Mouse (Mus musculus): Measurements from ENCODE around the gene Sfxn3. TPM values are rescaled to one million over a fixed set of nuclear protein-coding genes. Genes with fewer than 3 reads are reported as not detected.

The Sfxn3 gene
- polyA plus RNA-seq, 1 experiment from 2014 or later = 32.1 TPM

DNA sequence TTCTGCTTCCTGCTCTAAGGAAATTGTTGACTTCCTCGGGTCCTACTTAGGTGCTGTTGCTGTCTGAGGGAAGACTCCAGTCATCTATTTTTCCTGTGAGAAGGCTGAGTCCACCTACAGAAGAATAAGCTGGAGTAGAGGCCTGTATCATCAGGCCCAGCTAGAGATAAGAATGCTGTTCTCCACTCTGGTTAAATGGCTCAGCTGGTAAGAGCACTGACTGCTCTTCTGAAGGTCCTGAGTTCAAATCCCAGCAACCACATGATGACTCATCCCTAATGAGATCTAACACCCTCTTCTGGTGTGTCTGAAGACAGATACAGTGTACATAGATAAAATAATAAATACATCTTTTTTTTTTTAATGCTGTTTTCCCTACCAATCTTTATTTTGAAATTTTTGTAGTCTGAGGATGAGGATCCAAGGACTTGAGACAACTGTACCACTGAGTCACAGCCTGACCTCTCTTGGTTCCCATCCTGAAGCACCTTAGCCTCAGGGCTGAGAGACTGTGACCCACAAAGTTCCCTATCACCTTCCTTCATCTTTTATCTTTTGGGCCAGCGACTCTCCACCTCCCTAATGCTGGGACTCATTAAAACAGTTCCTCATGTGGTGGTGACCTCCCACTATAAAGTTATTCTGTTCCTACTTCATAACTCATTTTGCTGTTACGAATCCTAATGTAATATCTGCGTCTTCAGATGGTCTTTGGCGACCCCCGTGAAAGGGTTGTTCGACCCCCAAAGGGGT, 20.6 kb downstream of the Sfxn3 start:
- no peak overlapping the region for H3K4me3 ChIP-seq
- no peak overlapping the region for H3K27ac ChIP-seq (replicated peaks)
- peaks cover 72% of the 10 kb centered on the region for H3K27me3 ChIP-seq
- peaks cover 12% of the 10 kb centered on the region; the same call in 1 of the 2 replicates for H3K4me1 ChIP-seq
- H3K36me3 ChIP-seq = no peaks in the 10 kb centered on the region
- H3K9ac ChIP-seq (replicated peaks) = no peak overlapping the region
- H3K9me3 ChIP-seq = no peaks in the 10 kb centered on the region
- ATAC-seq (ENCODE audit: low FRiP score, low read depth) = no peak
- 79% methylated on average over 7 of the region's 7 CpGs for WGBS
- H3K4me2 ChIP-seq (replicated peaks) = no peak overlapping the region

DNA sequence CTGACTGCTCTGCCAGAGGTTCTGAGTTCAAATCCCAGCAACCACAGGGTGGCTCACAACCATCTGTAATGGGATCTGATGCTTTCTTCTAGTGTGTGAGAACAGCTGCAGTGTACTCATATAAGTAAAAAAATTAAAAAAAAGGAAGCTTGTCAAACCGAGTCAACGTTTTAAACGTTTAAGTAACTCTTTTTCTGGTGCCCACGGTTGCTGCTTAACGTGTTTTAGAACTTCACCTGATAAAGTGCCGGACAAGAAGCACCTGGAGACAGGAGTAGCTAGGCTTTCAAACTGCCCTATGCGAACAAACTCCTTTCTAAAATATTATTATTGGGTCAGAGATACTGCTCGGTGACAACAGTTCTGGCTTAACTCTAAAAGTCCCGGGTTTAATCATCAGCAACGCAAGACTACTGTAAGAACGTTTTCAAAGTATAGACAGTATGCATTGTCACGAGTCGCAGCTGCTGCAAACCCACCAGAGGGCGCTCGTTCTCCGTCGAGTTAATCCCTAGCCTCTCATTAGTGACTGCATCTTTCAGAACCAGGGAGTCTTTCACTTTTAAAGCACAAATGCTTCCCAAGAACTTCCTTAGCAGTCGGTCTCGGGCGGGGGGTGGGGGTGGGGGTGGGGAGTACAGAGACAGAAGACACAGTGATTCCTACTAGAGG, 26.7 kb downstream of the Sfxn3 start:
- 8% methylated on average over 20 of the region's 20 CpGs for WGBS
- H3K9ac ChIP-seq (replicated peaks) = peak overlapping the region; percentile 63
- H3K4me2 ChIP-seq (replicated peaks) = peak overlapping the region; percentile 87
- peak overlapping the region; percentile 69 for H3K4me3 ChIP-seq
- H3K36me3 ChIP-seq = no peaks in the 10 kb centered on the region
- peak; percentile 39; the same call in 1 of the 2 replicates for ATAC-seq (ENCODE audit: low FRiP score, low read depth)
- H3K27me3 ChIP-seq = peaks cover 66% of the 10 kb centered on the region
- peaks cover 23% of the 10 kb centered on the region for H3K4me1 ChIP-seq
- H3K9me3 ChIP-seq = no peaks in the 10 kb centered on the region
- H3K27ac ChIP-seq (replicated peaks) = peak overlapping the region; percentile 86; the same call in 1 of the 2 replicates

DNA sequence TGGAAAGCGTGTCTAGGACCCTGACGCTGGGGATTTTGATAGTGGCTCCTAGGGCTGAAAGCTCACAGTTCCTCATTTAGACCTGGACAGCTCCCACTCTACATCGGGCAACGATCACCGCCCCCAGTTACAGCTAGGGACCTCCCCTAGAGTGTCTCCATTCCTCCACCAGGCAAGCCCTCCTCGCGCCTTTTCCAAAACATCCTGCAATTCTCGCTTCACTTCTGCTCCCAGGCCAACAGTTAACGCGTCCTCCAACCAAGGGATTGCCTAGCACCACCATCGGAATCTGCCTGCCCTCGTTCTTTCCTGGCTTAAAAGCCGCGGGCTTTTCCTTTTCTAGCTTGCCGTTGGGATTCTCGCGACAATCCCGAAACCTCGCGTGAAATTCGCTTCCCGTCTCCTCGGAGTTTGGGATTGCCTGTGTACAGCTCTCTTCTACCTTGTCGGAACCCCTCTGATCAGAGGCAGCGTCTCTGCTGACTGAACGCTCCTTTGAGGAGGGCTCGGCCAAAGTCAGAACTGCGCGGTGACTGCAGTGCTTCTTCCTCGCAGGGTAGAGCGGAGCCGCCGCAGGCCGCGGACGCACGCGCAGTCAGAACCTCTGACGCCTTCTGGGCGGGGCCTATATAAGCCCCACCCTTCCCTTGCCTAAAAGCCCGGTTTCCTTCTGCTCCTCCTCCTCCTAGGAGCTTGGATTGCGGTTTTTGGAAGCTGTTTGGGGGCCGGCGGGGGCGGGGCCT, 27.4 kb downstream of the Sfxn3 start, which contains the start of gene Kazald1:
TSS of gene Kazald1 (plus strand) at position 662 of the 743 bp plus-strand sequence.
- peak; percentile 76 for ATAC-seq (ENCODE audit: low FRiP score, low read depth)
- peak within 1 kb of the TSS; percentile 87 for H3K4me2 ChIP-seq (replicated peaks)
- H3K36me3 ChIP-seq = no peaks in the 10 kb centered on the region
- H3K9ac ChIP-seq (replicated peaks) = peak within 1 kb of the TSS; percentile 63
- H3K27me3 ChIP-seq = peaks cover 70% of the 10 kb centered on the region
- peak within 1 kb of the TSS; percentile 86 for H3K27ac ChIP-seq (replicated peaks)
- WGBS = under 1% methylated on average over 45 of the region's 45 CpGs
- peaks cover 29% of the 10 kb centered on the region for H3K4me1 ChIP-seq
- H3K4me3 ChIP-seq = peak within 1 kb of the TSS; percentile 69
- no peaks in the 10 kb centered on the region for H3K9me3 ChIP-seq

GRCm38 (mm10) chr19:45075323-45076035, 28.2 kb downstream of the Sfxn3 start:
- peaks cover 76% of the 10 kb centered on the region for H3K27me3 ChIP-seq
- peak overlapping the region; percentile 63 for H3K9ac ChIP-seq (replicated peaks)
- WGBS = under 1% methylated on average over 32 of the region's 32 CpGs
- H3K4me3 ChIP-seq = peak overlapping the region; percentile 69
- H3K36me3 ChIP-seq = no peaks in the 10 kb centered on the region
- H3K4me1 ChIP-seq = peaks cover 36% of the 10 kb centered on the region
- H3K27ac ChIP-seq (replicated peaks) = 0 out of 2 replicates have a peak overlapping the region, but pooled peaks have one; percentile 86
- peak overlapping the region; percentile 87 for H3K4me2 ChIP-seq (replicated peaks)
- no peaks in the 10 kb centered on the region for H3K9me3 ChIP-seq
- peak; percentile 55 for ATAC-seq (ENCODE audit: low FRiP score, low read depth)

GRCm38 (mm10) chr19:45076036-45076575, 28.8 kb downstream of the Sfxn3 start:
- Histone ChIP-seq H3K9me3 (no peaks in the 10 kb centered on the region), H3K9ac (replicated peaks) (no peak overlapping the region), H3K27me3 (peaks cover 76% of the 10 kb centered on the region), H3K27ac (replicated peaks) (no peak overlapping the region), H3K36me3 (no peaks in the 10 kb centered on the region), H3K4me2 (replicated peaks) (peak overlapping the region; percentile 87), H3K4me3 (peak overlapping the region; percentile 69), H3K4me1 (peaks cover 43% of the 10 kb centered on the region)
- 8% methylated on average over 17 of the region's 17 CpGs for WGBS
- ATAC-seq (ENCODE audit: low FRiP score, low read depth) = no peak

DNA sequence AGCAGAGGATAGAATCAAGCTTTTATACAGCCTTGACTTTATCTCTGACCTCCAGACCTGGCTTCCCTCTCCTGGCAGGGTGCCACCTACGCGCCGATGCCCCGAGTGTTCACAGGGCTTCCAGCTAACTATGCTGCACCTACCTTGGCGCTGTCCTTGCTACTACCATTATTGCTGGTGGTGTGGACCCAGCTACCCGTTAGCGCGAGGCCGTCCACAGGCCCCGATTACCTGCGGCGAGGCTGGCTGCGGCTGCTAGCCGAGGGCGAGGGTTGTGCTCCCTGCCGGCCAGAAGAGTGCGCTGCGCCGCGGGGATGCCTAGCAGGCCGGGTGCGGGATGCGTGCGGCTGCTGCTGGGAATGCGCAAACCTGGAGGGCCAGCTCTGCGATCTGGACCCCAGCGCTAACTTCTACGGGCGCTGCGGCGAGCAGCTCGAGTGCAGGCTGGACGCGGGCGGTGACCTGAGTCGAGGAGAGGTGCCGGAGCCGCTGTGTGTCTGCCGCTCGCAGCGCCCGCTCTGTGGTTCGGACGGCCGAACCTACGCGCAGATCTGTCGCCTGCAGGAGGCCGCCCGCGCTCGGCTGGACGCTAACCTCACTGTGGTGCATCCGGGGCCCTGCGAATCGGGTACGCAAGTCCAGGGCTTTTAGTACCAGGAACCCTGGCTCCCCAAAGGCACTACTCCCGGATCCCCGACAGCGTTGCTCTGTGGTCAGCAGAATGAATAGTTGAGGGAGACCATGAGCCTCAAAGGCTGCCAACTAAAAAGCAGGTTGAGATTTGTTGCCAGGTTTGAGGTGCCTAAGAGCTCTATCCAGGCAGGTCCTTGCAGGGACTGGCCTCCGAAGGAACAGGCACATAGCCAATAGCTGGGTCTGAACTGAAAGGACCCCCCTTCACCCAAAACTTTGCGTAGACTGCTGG, 29.5 kb downstream of the Sfxn3 start:
- no peak overlapping the region; the same call in 1 of the 2 replicates for H3K9ac ChIP-seq (replicated peaks)
- no peak overlapping the region for H3K27ac ChIP-seq (replicated peaks)
- no peaks in the 10 kb centered on the region for H3K9me3 ChIP-seq
- H3K4me3 ChIP-seq = peak overlapping the region; percentile 69
- no peak for ATAC-seq (ENCODE audit: low FRiP score, low read depth)
- WGBS = under 1% methylated on average over 62 of the region's 62 CpGs
- peaks cover 78% of the 10 kb centered on the region for H3K27me3 ChIP-seq
- peaks cover 43% of the 10 kb centered on the region for H3K4me1 ChIP-seq
- peak overlapping the region; percentile 52 for H3K4me2 ChIP-seq (replicated peaks)
- no peaks in the 10 kb centered on the region for H3K36me3 ChIP-seq

GRCm38 (mm10) chr19:45077742-45078645, 30.7 kb downstream of the Sfxn3 start:
- no peak overlapping the region for H3K4me3 ChIP-seq
- H3K27me3 ChIP-seq = peaks cover 86% of the 10 kb centered on the region
- no peaks in the 10 kb centered on the region for H3K9me3 ChIP-seq
- WGBS = 5% methylated on average over 20 of the region's 20 CpGs
- H3K27ac ChIP-seq (replicated peaks) = no peak overlapping the region
- H3K4me2 ChIP-seq (replicated peaks) = no peak overlapping the region
- H3K36me3 ChIP-seq = no peaks in the 10 kb centered on the region
- no peak for ATAC-seq (ENCODE audit: low FRiP score, low read depth)
- peaks cover 43% of the 10 kb centered on the region for H3K4me1 ChIP-seq
- H3K9ac ChIP-seq (replicated peaks) = no peak overlapping the region

DNA sequence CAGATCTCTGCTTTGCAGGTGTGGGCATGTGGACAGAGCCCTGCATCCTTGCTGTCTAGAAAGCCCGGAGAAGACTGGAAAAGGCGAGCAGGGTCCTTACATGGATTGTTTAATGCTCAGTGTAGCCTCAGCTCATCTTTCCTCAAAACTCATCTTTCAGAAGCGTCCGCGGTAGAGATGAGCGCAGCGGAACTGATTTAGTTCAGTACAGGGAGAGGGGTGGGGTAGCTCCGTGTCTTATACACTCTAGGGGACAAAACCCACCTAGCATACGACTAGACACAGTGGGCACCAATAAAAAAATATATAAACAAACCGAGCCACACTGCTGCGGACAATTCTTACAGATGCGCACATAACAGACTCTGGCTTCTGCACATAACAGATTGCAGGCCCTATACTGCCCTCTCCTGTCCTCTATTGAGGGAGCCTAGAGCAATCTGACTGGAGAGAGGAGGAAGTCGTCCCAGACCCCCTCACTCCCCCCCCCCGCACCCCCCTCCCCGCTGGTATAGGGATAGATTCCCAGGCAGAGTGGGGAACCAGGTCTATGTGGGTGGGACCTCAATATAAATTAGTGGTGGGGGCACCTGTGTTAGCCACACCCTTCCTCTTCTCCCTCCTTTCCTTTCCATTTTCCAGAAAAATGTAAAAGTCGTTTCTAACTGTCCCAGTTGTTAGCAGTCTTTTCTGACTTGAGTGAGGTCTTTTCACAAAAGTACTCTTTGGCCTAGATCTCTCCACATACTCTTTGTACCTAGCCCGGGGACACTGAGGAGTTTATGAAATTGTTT, 31.9 kb downstream of the Sfxn3 start:
- Histone ChIP-seq H3K9me3 (no peaks in the 10 kb centered on the region), H3K27me3 (peaks cover 90% of the 10 kb centered on the region), H3K4me3 (no peak overlapping the region), H3K36me3 (no peaks in the 10 kb centered on the region), H3K27ac (replicated peaks) (no peak overlapping the region), H3K9ac (replicated peaks) (no peak overlapping the region), H3K4me2 (replicated peaks) (peak overlapping the region; percentile 50), H3K4me1 (peaks cover 40% of the 10 kb centered on the region)
- 4% methylated on average over 17 of the region's 17 CpGs for WGBS
- ATAC-seq (ENCODE audit: low FRiP score, low read depth) = peak; percentile 5; the same call in 1 of the 2 replicates

DNA sequence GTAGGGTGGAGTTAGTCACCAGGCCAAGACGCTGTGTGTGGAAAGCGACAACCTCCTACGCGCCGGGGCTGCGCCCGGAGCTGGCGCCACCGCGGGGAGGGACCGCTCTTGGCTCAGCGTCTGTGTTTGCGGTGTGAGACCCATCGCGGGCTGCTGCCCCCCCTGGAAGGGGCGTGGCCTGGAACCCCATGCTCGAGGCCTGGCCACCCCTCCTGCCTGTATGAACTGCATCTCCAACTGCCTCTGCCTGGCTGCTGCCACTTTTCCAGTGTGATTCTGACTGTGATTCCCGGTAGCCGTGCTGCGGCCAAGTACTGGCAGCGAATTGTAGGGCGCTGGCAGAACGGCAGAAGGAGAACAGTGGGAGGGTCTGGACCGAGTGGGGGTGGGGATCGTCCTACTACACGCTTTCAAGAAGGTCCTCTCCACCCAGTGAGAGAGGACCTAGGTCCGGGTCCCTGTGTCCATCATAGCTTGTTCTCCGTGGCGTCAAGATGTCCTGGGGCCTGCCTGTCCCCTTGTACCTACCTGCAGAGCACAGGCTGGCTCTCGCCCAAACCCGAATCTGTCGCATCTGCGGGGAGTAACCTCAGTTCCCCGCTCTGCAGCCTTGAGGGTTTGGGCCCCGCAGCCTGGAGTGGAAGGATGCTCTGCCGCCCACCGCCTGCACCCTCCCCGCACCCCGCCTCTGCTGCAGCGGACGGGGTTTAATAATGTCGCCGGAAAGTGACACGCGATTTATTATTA, 32.6 kb downstream of the Sfxn3 start:
- Histone ChIP-seq H3K27me3 (peaks cover 94% of the 10 kb centered on the region), H3K36me3 (no peaks in the 10 kb centered on the region), H3K4me2 (replicated peaks) (peak overlapping the region; percentile 50), H3K4me1 (peaks cover 40% of the 10 kb centered on the region), H3K9me3 (no peaks in the 10 kb centered on the region), H3K4me3 (peak overlapping the region; percentile 35), H3K27ac (replicated peaks) (no peak overlapping the region), H3K9ac (replicated peaks) (peak overlapping the region; percentile 31; the same call in 1 of the 2 replicates)
- WGBS = under 1% methylated on average over 45 of the region's 45 CpGs
- no peak; the same call in 1 of the 2 replicates for ATAC-seq (ENCODE audit: low FRiP score, low read depth)

Measured in midbrain, embryonic 12.5 days (tissue).